Mouse (Mus musculus) cerebellum, postnatal 25 days (tissue): ENCODE measurements around the gene Foxa2.

Source experiments
- DNase-seq, 2 experiments: peaks; one replicate each; pipeline ENCODE4 v3.0.0; 2021; ENCODE audit warnings: mixed read lengths in 2 of 2

The Foxa2 gene

DNA sequence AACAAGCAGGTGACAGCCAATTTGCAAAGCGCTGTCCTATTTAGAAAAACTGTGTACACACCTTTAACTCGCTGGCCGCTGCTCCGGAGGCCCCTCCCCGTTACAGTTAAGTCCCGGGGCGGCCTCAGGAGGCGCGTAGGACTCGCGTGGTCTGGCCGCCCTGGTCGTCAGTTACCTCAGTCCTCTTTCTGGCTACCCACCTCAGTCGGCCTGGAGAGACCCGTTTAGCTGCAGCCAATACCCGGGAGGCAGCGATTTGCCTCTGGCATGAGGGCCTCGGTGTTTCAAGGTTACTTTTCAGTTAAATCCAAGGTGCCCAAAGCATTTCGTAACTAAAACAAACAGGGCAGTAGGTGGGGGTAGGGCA, at the start of gene Foxa2:
TSS of gene Foxa2 (minus strand) at position 171 of the 367 bp plus-strand sequence.
- DNase-seq, result no peak

DNA sequence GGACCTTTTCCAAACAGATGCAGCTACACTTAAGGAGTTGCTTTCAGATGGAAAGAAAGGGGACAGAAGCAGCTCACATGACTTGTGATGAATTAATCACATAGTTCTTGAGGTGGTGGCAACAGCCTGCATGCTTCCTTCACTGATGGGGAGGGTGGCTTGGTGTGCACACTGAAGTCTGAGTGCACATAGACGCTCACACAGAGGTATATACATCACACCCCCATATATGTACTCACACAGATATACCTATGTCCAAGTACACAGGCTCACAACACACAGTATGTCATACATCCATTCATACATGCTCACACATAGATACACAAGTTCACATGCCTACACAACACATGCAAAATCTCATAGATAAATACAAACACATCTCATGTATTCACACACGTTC, 45.3 kb upstream of the Foxa2 start:
- DNase-seq, result no peak

DNA sequence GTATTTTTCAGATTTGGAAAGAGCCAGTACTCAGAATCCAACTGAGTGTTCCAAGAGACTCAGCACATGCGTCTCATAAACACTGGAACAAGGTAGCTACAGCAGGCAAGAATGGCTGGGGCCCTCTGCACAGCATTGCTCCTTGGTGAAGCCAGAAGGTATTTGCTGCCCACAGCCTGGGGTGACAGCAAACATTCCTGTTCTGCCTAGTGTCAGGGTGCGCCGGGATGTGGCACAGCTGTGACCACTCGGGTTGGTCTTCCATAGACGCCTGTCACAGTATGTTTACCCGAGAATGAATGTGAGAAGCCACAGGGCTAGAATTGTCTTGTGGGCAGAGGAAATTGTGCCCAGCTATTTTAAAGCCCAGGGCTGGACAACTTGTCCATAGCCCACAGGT, 44.9 kb upstream of the Foxa2 start:
- DNase-seq, result no peak

DNA sequence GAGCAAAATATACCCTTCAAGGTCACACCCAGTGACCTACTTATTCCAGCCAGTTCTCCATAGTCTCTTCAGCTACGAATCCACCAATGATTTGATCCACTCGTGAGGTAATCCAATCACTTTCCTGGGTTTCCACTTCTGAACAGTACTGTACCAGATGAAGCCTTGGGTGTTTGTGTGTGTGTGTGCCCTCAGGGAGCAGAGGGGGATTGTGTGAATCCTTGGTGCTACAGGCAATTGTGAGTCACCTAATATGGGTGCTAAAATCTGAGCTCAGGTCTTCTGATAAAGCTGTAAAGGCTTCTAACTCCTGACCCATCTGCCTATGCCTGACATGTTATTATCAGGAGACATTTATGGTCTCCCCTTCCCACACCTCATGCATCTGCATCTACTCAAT, 43.3 kb upstream of the Foxa2 start:
- no peak for DNase-seq

DNA sequence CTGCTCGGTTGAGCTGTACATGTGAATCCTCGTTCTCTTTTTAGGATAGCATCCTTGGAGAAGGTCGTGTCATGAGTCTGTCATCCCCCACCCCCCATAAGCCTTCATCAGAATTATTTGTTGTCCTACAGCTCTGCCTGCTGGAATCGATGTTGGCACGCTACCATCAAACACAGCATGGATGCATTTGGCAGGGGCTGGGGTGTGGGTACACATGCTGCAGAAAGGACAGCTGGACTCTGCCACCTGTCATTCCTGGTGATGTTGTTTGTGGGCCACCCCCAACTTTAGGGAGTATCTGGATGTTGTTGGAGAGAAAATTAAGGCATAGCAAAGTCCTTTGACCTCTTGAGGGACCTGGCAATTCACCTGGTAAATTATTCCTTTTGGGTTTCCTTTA, 38.8 kb upstream of the Foxa2 start:
- DNase-seq, result peak in 1 of 2 experiments; percentile 4

DNA sequence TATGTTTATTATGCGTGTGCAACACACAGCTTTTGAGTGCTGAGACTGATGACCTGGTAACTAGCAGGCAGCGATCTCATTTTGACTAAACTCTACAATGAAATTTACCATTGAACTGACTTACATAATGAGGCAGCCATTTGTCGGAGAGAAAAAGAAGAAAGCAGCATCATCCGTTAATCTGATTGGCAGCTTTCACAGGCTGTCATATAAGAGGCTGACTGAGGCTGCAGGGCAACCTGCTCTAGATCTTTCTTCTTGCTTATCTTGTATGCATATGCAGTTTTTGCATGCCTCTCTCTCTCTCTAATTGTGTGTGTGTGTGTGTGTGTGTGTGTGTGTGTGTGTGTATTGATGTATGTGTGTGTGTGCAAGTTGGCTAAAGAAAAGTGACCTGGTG, 38.4 kb upstream of the Foxa2 start:
- DNase-seq, result no peak

DNA sequence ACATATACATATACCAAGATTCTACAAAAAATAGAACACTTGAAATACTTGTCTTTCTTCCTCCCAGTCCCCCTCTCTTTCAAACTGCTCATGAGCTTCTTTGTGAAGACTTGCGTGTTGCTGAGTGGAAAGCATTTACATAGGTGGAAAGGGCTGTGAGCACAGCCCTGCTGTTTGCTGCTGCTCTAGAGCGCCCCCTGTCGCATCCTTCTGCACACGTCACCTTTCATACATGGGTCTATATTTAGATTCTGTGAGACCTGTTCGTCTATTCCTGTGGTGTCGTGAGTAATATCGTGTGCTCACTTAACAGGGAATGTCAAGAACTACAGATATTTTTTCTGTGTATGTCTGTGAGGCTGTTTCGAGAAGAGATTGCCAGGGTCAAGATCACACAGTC, 35.5 kb upstream of the Foxa2 start:
- DNase-seq, result peak; percentile 34 to 62

DNA sequence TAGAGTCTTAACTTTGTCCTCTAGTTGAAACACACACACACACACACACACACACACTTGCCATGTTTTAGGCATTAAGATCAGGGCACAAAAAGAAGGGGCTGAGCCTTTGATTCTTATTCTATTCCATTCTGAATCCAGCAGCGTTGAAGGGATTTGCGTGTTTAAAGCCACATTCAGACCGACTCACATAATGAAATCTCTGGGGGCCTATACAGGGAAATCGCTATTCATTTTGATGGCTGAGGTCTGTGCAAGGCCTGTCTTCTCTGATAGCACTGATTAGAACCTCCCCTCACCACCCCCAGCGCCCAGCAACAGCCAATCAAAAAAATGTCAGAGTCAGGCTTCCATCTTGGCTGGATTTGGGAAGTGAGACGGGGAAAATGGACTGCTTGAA, 13.9 kb upstream of the Foxa2 start:
- no peak for DNase-seq

DNA sequence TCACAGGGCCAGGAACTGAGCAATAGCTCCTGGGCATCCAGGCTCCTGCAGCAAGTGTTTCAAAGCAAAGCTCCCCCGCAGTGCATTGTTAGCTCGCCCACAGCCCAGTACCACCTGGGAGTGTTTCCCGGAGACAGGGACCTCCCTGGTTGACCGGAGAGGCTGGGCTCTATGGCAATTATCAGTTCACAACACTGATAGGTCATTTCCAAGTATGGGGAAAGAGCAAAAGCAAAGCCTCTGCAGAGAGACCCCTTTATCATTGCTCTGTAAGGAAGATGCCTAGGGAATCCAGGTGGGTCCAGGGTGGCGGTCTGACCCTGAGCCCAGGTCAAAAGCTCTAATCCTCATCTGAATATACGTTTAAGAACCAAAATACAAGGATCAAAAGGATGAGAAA, 6.6 kb upstream of the Foxa2 start:
- no peak for DNase-seq

DNA sequence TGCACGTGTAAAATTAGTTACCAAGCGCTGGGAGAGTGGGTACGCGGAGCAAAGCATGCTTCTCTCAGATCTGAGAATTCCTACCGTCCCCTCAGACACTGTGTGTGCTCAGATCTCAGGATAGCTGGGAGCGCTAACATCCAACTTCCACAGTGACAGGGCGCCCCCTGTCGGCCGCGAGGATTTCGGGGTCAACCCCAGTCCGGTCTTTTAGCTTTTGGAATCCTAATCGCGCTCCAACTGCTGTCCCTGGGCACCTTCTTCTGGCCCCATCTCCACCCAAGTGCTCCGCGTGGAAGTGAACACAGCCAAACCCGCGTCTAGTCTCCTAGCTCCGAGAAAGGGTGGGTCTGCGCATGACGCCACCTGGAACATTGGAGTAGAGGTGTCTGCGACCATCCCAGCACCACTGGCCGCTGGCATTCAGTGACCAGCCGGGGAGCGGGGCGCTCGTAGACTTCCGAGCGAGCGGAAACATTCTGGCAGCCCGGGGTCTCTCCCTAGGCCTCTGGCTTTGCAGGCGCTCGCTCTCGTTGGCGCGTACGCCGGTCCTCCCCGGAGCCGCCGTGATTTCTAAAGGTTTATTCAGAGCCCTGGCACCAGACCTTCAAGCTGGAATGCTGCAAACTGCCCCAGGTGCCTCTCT, 1.8 kb upstream of the Foxa2 start:
- DNase-seq, result peak; percentile 60 to 74

DNA sequence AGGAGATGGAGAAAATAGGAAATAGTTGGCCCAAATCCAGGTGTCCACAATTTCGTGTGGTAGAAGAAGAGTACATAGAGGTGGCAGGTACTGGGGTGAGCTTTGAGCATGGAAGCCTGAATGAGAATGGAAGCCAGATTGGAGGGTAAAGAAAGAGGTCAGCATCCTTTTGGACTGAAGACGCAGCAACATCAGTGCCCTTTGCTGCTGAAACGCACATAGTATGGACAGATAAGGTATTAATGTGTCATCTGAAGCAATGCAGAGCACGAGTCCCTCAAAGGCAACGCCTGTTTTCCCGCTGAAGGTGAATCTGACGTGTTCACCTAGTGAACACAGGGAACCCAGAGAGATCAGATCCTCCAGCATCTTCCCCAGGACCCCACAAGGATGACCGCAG, 842 bp upstream of the Foxa2 start:
- DNase-seq, result no peak

DNA sequence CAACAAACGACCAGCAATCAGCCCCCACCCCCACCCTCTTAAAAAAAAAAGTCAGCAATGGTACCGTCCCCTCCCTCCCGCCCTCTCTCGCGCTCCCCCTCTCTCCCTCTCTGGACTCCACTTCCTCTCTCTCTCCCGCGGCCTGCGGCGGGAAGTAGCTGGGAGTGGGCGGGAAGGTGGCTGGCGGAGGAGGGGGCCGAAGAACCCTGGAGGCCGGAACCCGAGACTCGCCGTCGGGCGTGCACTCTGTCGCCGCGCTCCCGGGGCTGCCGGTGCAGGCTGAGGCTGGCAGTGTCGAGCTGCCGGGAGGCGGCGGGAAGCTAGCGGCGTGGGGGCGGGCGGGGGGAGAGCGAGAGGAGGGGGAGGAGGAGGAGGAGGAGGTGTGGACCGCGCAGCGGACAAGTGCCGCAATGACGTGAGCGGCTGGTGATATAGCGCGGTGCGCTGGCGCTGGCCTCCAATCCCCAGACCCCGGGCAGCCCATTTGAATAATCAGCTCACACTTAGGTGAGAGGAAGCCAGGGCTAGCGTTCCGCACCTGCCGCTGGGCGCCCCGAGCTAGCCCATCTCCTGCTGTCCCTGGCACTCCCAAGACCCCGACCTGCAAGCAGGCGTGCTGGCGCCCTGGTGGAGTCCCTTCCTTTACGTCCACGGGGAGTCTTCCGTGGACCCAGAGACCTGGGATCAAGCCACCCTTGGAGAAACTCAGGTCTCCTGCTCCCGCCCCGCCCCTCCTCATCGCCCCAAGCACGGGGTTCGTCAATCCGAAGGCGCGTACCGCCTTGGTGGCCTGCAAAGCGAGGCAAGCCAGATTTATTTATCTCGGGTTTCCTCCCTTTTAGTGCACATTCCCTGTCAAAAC, 601 bp downstream of the Foxa2 start:
- DNase-seq, result no peak

DNA sequence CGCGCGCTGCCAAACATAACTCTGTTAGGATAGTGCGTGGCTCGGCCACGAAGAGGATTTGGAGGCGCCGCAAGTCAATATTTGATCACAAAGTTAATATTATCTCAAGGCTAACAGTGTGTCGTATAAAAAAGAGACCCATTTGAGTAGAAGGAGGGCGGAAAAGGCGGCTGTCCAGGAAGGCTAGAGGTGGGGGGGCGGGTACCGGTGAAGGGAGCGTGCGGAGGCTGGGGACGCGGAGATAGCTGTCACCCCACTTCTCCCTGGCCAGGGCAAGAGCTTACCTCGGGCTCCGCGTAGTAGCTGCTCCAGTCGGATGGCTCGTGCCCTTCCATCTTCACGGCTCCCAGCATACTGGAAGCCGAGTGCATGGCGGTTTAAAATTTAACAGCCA, 1.2 kb downstream of the Foxa2 start:
- DNase-seq, result no peak

DNA sequence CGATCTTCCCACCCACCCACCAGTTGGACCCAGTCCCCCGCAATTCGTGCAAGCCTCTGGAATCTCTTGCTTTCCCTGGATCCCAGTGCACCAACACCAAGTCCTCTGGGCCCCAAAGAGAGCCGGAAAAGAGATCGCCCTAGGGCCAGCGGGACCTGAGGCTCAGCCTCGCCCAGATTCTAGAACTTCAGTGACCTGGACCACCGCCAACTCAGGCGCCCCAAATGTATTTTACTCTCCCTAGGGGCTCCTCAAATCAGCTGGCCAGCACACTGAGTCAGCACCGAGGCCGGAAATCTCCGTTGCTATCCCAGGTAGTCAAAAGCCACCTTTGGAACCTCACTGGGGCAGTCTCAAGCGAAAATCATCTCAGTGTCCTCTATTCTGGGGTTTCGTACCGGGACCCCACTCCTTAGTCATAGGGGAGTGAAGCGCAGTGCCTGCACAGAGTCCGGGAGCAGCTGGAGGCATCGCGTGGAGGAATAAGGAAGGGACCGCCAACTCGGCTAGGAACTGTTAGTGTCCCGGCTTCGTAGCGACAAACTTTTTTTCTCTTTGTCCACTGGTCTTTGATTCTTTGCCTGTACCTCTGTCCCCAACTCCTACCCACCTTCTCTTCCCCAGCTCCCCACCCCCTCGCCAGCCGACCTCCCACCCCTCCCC, 1.8 kb downstream of the Foxa2 start:
- no peak for DNase-seq

DNA sequence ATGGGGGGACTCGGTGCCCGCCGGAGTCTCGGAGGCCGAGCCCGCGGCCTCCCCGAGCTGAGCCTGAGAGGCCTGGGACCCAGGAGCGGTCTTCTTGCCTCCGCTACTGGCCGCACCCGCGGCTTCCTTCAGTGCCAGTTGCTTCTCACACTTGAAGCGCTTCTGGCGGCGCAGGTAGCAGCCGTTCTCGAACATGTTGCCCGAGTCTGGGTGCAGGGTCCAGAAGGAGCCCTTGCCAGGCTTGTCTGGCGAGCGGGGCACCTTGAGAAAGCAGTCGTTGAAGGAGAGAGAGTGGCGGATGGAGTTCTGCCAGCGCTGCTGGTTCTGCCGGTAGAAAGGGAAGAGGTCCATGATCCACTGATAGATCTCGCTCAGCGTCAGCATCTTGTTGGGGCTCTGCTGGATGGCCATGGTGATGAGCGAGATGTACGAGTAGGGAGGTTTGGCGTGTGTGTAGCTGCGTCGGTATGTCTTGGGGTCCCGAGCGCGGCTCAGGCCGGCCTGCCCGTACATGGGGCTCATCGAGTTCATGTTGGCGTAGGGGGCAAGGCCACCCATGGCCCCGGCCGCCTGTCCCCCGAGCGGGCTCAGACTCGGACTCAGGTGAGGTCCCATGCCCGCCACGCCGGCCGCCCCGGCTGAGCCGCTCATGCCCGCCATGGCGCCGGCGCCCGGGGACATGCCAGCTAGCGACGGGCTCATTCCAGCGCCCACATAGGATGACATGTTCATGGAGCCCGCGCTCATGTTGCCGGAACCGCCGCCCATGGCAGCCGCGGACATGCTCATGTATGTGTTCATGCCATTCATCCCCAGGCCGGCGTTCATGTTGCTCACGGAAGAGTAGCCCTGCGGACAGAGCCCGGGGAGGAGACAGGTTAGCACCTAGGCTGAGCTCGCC, 2.5 kb downstream of the Foxa2 start:
- DNase-seq, result no peak

DNA sequence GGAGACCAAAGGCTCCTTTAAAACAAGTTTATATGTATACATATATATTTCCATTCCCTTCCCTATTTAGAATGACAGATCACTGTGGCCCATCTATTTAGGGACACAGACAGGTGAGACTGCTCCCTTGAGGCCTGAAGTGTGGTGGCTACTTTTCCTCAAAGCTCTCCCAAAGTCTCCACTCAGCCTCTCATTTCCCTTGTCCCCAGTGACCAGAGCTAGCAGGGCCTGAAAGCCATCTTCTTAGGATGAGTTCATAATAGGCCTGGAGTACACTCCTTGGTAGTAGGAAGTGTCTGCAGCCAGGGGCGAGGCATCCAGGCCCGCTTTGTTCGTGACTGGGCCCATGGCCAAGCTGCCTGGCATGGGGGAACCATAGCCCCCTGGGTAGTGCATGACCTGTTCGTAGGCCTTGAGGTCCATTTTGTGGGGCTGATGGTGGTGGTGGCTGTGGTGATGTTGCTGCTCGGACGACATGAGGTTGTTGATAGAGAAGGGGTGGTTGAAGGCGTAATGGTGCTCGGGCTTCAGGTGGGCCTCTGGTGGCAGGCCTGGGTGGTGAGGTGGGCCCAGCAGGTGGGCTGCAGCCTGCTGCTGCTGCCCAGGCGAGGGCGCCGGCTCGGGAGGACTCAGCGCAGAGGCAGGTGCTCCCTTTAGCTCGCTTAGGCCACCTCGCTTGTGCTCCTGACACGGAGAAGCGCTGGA, 3.3 kb downstream of the Foxa2 start:
- no peak for DNase-seq

DNA sequence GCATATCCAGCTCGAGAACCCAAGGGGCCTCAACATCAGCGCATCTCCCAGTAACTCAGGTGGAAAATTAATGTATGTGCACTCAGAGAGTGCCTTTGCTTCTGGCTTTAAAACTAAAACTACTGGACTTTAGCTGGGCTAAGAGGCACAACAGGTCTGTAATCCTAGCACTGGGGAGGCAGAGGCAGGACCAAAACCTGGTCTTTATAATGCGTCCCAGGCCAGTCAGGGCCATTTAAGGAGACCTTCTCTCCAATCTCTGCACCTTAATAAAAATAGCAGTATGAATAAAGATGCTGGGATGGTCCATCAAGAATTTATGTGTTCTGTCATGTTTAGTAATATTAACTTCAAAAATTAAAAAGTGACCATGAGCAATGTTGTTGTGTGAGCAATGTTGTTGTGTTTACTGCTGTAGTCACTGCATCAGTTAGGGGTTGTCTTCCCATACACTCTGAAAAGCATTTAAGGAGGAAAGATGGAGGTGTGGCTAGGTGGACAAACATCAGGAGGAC, 4.6 kb downstream of the Foxa2 start:
- no peak for DNase-seq

DNA sequence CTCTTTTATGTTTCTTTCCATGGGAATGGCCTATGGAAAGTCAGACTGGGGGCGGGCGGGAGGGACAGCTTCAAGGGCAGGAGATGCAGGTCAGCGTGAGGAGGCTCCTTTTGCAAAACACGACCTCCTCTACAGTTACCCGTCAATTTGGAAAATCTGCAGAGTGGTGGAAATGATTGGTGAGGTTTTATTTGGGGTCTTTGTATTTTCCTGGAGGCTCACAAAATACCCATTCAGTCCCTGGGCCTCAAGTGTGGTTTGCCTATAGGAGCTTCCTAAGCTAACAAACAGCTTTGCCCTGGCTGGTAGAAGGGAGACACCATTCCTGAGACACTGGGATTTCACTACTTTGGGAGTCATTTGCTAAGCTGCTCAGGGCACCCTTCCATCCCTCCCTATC, 5.4 kb downstream of the Foxa2 start:
- no peak for DNase-seq

DNA sequence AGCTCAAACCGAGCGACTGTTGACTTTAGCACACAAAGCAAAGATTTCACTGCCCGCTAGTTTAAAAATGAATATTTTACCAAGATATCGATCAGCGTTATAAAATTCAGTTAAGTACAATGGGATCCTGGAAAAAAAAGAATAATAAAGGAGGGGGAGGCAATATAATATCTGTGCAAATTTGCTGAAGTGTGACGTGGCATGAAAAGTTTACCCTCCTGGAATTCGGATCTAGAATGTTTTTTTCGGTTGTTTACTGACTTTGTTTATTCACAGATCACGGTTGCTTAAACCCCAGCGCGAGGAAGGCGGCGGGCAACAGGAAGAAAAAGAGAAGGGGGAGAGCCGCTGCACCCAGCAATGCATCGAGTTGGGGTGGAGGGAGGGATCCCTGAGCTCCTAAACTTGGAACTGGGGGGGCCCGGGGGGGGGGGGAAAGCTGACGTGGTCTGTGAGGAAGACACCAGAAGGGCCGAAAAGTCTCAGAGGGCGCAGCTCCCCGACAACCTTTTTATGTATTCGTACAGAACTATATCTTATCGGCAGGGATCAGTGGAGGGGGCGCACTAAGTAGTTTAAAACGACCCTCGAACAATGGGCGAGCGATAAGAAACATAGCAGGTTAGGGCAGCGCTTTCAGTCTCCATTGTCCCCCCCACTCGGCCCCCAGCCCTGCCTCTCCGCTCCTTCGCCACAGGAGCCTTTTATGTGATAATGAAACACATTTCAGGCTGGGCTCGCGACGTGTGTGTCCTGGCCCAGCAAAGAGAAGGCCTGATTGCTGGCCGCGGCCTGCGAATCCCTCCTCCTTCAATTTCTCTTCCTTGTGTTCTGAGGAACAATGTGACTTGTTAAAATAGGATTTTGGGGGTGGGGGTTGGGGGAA, 6.3 kb downstream of the Foxa2 start:
- DNase-seq, result no peak

DNA sequence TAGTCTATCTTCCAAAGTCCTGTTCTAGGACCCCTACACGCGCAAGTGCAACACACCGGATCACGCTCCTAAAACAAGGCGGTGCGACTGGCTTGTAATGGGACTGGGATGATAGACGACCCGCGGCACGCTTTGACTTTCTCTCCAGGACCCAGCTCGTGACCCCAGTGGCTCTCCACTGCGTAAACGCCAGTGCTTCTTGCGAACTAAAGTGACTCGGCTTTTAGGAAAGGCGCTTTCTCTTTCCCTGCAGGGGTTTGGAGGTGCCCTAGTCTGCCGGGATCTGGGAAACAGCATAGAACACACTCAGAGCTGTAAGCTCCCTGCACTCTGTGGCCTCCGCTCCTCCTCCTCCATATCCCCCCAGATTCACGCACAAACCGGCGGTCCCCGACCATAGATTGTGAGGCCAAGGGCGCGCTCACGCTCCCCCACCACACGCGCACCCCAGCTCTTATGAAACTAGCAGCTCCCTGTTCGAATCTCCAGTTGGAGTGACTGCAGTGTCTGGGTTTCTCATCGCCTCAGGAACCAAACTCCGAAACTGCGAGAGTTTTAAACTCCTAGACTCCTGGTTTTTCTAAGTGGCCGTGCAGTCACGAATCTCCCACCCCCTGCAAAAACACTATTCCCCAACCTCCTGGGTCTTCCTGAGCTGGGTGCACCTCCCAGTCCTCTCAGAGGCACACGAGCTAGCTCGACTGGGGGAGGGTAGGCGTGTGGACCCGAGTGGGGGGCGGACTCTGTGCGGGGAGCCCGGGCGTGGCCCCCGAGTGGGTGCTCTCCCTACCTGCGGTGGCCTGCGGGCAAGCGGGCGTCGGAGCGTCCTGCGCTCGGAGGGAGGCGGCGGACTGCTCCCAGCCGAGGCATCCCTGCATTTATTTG, 7.2 kb downstream of the Foxa2 start:
- DNase-seq, result no peak
